Mouse (Mus musculus) forebrain, embryonic 16.5 days (tissue): ENCODE results near the gene Ptpn14. TPM values are rescaled to one million over a fixed set of nuclear protein-coding genes. Genes with fewer than 3 reads are reported as not detected.

Experiments used
- ATAC-seq: fragments of 200-750 bp; cut with Nextera tagmentation; 2 replicates; pipeline ENCODE4 v1.8.0; 2017; ENCODE audit warnings: mild to moderate bottlenecking, moderate library complexity
- H3K27ac ChIP-seq: fragments of 300-500 bp; sonication (generic); 2 replicates; pipeline ENCODE4 v1.5.1; 2014; ENCODE audit warnings: low read length, control low read depth
- H3K27me3 ChIP-seq: fragments of 300-500 bp; sonication (generic); replicated peaks from 2 replicates; pipeline ENCODE4 v1.6.1; 2014; ENCODE audit warnings: low read length; ENCODE audit not compliant: control insufficient read depth, insufficient read depth
- H3K36me3 ChIP-seq: fragments of 300-500 bp; sonication (generic); 2 replicates; pipeline ENCODE4 v1.6.1; 2014; ENCODE audit not compliant: control insufficient read depth, insufficient read depth
- H3K4me1 ChIP-seq: fragments of 300-500 bp; sonication (generic); replicated peaks from 2 replicates; pipeline ENCODE4 v1.6.1; 2014; ENCODE audit warnings: low read length; ENCODE audit not compliant: control insufficient read depth, insufficient read depth
- H3K4me2 ChIP-seq: fragments of 300-500 bp; sonication (generic); 2 replicates; pipeline ENCODE4 v1.6.1; 2014; ENCODE audit warnings: mild to moderate bottlenecking, low read length, control low read depth
- H3K4me3 ChIP-seq: fragments of 300-500 bp; sonication (generic); replicated peaks from 2 replicates; pipeline ENCODE4 v1.5.1; 2014; ENCODE audit warnings: mild to moderate bottlenecking, low read length, control low read depth
- H3K9ac ChIP-seq: fragments of 300-500 bp; sonication (generic); replicated peaks from 2 replicates; pipeline ENCODE4 v1.6.1; 2014; ENCODE audit warnings: low read depth, low read length, control low read depth
- H3K9me3 ChIP-seq: fragments of 300-500 bp; sonication (generic); 2 replicates; pipeline ENCODE4 v1.6.1; 2016; ENCODE audit warnings: low read length; ENCODE audit not compliant: control insufficient read depth
- WGBS: fragments of 180-500 bp; shearing (Covaris S2); extraction: QIAGEN DNeasy Blood & Tissue Kit; methylation state at CpG from one replicate; pipeline ENCODE4 v1.1.7; 2014; 5-methylcytosine and 5-hydroxymethylcytosine counted together
- polyA plus RNA-seq: library from polyadenylated mRNA; unstranded; fragments of >200 nt; fragmentation: Nextera tagmentation; extraction: Ambion mirVana; gene quantifications from 2 replicates; pipeline ENCODE4 v1.2.1, GENCODE M21; 2015

Gene Ptpn14
- polyA plus RNA-seq, 1 experiment from 2014 or later, result 0.85 TPM

GRCm38 (mm10) chr1:189791534-189792217, 63.6 kb downstream of the Ptpn14 start:
- Histone ChIP-seq H3K27ac (no peak overlapping the region), H3K9me3 (no peaks in the 10 kb centered on the region), H3K4me3 (no peak overlapping the region), H3K36me3 (no peaks in the 10 kb centered on the region), H3K9ac (no peak overlapping the region), H3K4me2 (no peak overlapping the region), H3K4me1 (peaks cover 19% of the 10 kb centered on the region), H3K27me3 (peaks cover 52% of the 10 kb centered on the region)
- ATAC-seq, result peak; percentile 94
- WGBS, result 8% methylated on average over 10 of the region's 10 CpGs

GRCm38 (mm10) chr1:189792560-189793195, 64.6 kb downstream of the Ptpn14 start:
- Histone ChIP-seq H3K9ac (no peak overlapping the region), H3K9me3 (no peaks in the 10 kb centered on the region), H3K27ac (no peak overlapping the region), H3K36me3 (no peaks in the 10 kb centered on the region), H3K4me2 (no peak overlapping the region), H3K27me3 (peaks cover 54% of the 10 kb centered on the region), H3K4me3 (no peak overlapping the region), H3K4me1 (peaks cover 14% of the 10 kb centered on the region)
- WGBS, result 79% methylated on average over 14 of the region's 14 CpGs
- no peak for ATAC-seq

- Histone ChIP-seq H3K4me3 (no peak overlapping the region), H3K4me2 (no peak overlapping the region), H3K9ac (no peak overlapping the region), H3K27ac (no peak overlapping the region), H3K36me3 (no peaks in the 10 kb centered on the region), H3K9me3 (no peaks in the 10 kb centered on the region), H3K4me1 (peaks cover 5% of the 10 kb centered on the region; the same call in 1 of the 2 replicates), H3K27me3 (peaks cover 39% of the 10 kb centered on the region)
- WGBS, result 88% methylated on average over 15 of the region's 15 CpGs
- no peak for ATAC-seq
Observed at GRCm38 (mm10) chr1:189798949-189799348, 70.9 kb downstream of the Ptpn14 start.

GRCm38 (mm10) chr1:189800211-189800961, 72.3 kb downstream of the Ptpn14 start:
- H3K4me2 ChIP-seq, result no peak overlapping the region
- 60% methylated on average over 13 of the region's 13 CpGs for WGBS
- no peaks in the 10 kb centered on the region for H3K36me3 ChIP-seq
- H3K9ac ChIP-seq, result no peak overlapping the region
- no peaks in the 10 kb centered on the region for H3K9me3 ChIP-seq
- H3K27me3 ChIP-seq, result peaks cover 26% of the 10 kb centered on the region
- H3K4me1 ChIP-seq, result peaks cover 5% of the 10 kb centered on the region; the same call in 1 of the 2 replicates
- H3K27ac ChIP-seq, result no peak overlapping the region
- no peak overlapping the region for H3K4me3 ChIP-seq
- ATAC-seq, result 0 out of 2 replicates have a peak, but pooled peaks have one; percentile 33

- H3K27ac ChIP-seq, result no peak overlapping the region
- H3K27me3 ChIP-seq, result peaks cover 23% of the 10 kb centered on the region
- no peak overlapping the region for H3K4me2 ChIP-seq
- WGBS, result 92% methylated on average over 4 of the region's 4 CpGs
- H3K4me1 ChIP-seq, result peaks cover 5% of the 10 kb centered on the region; the same call in 1 of the 2 replicates
- H3K4me3 ChIP-seq, result no peak overlapping the region
- H3K36me3 ChIP-seq, result no peaks in the 10 kb centered on the region
- no peaks in the 10 kb centered on the region for H3K9me3 ChIP-seq
- no peak for ATAC-seq
- no peak overlapping the region for H3K9ac ChIP-seq
Observed at GRCm38 (mm10) chr1:189801303-189801702, 73.2 kb downstream of the Ptpn14 start.

GRCm38 (mm10) chr1:189802575-189802974, 74.5 kb downstream of the Ptpn14 start:
- no peaks in the 10 kb centered on the region for H3K9me3 ChIP-seq
- H3K9ac ChIP-seq, result no peak overlapping the region
- peaks cover 5% of the 10 kb centered on the region; the same call in 1 of the 2 replicates for H3K4me1 ChIP-seq
- H3K4me2 ChIP-seq, result no peak overlapping the region
- H3K36me3 ChIP-seq, result no peaks in the 10 kb centered on the region
- WGBS, result 91% methylated on average over 4 of the region's 4 CpGs
- no peak overlapping the region for H3K27ac ChIP-seq
- no peak for ATAC-seq
- H3K4me3 ChIP-seq, result no peak overlapping the region
- peaks cover 15% of the 10 kb centered on the region; the same call in 1 of the 2 replicates for H3K27me3 ChIP-seq

- Histone ChIP-seq H3K4me3 (no peak overlapping the region), H3K4me2 (no peak overlapping the region), H3K4me1 (peaks cover 5% of the 10 kb centered on the region; the same call in 1 of the 2 replicates), H3K9ac (no peak overlapping the region), H3K9me3 (no peaks in the 10 kb centered on the region), H3K27ac (no peak overlapping the region), H3K36me3 (no peaks in the 10 kb centered on the region), H3K27me3 (0 out of 2 replicates have a peak, but pooled peaks cover 5% of the 10 kb centered on the region)
- WGBS, result 89% methylated on average over 11 of the region's 11 CpGs
- ATAC-seq, result no peak
Observed at GRCm38 (mm10) chr1:189803742-189804141, 75.7 kb downstream of the Ptpn14 start.

- no peaks in the 10 kb centered on the region for H3K4me1 ChIP-seq
- WGBS, result 79% methylated on average over 13 of the region's 13 CpGs
Observed at GRCm38 (mm10) chr1:189806533-189807297, 78.6 kb downstream of the Ptpn14 start.

More at GRCm38 (mm10) chr1:189806533-189807297, 78.6 kb downstream of the Ptpn14 start:
- ATAC-seq, result no peak
- no peak overlapping the region for H3K9ac ChIP-seq
- H3K4me3 ChIP-seq, result no peak overlapping the region
- no peaks in the 10 kb centered on the region for H3K9me3 ChIP-seq
- H3K27ac ChIP-seq, result no peak overlapping the region
- H3K27me3 ChIP-seq, result 0 out of 2 replicates have a peak, but pooled peaks cover 4% of the 10 kb centered on the region
- no peak overlapping the region for H3K4me2 ChIP-seq
- no peaks in the 10 kb centered on the region for H3K36me3 ChIP-seq
